Mouse (Mus musculus): Measurements from ENCODE around the gene Taar3. TPM values are rescaled to one million over a fixed set of nuclear protein-coding genes. Genes with fewer than 3 reads are reported as not detected.

The Taar3 gene
- polyA plus RNA-seq, 1 experiment = not detected

DNA sequence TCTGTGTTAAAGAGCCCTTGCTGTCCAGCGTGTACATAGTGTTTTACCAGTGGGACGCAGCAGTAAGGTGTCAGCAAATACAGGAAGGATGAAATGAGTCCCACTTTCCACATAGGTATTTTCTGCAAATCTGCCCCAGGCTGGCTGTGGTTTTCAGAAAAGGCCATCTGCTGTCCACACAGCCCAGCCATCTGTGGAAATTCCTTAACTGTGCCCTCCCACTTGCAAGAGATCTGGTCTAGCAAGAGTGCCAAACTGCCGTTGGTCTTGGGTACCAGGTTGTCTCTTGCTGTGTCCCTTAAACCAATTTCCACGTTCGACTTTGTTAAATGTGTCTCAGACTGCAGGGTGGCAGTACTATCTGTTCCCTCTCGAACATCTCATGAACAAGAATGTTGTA lies 2.4 kb downstream of the Taar3 start:
- H3K36me3 ChIP-seq (replicated peaks; ENCODE audit: low read length) = no peaks in the 10 kb centered on the region
- no peak overlapping the region for H3K4me3 ChIP-seq (replicated peaks)
- H3K27me3 ChIP-seq (replicated peaks) = no peaks in the 10 kb centered on the region
- TF ChIP-seq FLI1 (IDR thresholded peaks at IDR 0.05; ENCODE audit: low read length) = no peak
- no peak for TF ChIP-seq GATA1 (IDR thresholded peaks at IDR 0.05; ENCODE audit: borderline replicate concordance, low read length)
- H3K9me3 ChIP-seq = no peaks in the 10 kb centered on the region
- no peaks in the 10 kb centered on the region for H3K4me1 ChIP-seq

DNA sequence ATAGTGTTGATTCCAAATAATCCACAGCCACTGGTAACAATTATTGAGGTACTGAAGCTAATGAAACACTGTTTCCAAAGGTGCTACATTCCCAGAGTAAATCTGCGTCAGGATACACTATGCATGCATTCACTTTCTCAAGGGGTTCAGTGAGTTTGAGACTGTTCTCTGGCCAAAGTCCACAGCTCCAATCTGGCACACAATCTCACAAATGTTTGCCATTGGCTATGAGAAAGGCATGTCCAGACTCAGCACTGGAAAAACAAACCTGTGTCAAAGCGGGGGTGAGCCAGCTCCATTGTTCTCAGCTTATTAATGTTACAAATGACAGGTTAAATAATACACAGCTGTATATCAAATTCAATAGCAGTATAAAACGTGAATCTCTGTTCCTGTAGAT lies 9.7 kb downstream of the Taar3 start:
- peaks cover 5% of the 10 kb centered on the region; the same call in 1 of the 2 replicates for H3K4me1 ChIP-seq
- no peaks in the 10 kb centered on the region for H3K27me3 ChIP-seq (replicated peaks)
- H3K4me3 ChIP-seq (replicated peaks) = no peak overlapping the region
- no peak for TF ChIP-seq GATA1 (IDR thresholded peaks at IDR 0.05; ENCODE audit: borderline replicate concordance, low read length)
- TF ChIP-seq FLI1 (IDR thresholded peaks at IDR 0.05; ENCODE audit: low read length) = no peak
- peaks cover 5% of the 10 kb centered on the region; the same call in 1 of the 2 replicates for H3K9me3 ChIP-seq
- no peaks in the 10 kb centered on the region for H3K36me3 ChIP-seq (replicated peaks; ENCODE audit: low read length)

DNA sequence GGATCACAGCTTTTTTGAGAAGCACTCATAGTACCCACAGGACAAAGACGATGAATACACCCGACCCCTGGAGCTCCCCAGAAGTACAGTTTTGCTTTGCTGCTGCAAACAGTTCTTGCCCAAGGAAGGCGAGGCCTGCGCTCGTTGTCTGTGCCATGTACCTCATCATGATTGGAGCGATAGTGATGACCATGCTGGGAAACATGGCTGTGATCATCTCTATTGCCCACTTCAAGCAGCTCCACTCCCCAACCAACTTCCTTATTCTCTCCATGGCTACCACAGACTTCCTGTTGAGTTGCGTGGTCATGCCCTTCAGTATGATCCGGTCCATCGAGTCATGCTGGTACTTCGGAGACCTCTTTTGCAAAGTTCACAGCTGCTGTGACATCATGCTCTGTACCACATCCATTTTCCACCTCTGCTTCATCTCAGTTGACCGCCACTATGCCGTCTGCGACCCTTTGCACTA lies 11.1 kb downstream of the Taar3 start, which contains the start of gene Taar4:
Gene Taar4 (plus strand): TSS at position 51 of the 472 bp plus-strand sequence.
- TF ChIP-seq FLI1 (IDR thresholded peaks at IDR 0.05; ENCODE audit: low read length) (no peak), GATA1 (IDR thresholded peaks at IDR 0.05; ENCODE audit: borderline replicate concordance, low read length) (no peak)
- Histone ChIP-seq H3K9me3 (peaks cover 5% of the 10 kb centered on the region; the same call in 1 of the 2 replicates), H3K36me3 (replicated peaks; ENCODE audit: low read length) (no peaks in the 10 kb centered on the region), H3K4me3 (replicated peaks) (peak within 1 kb of the TSS; percentile 48), H3K27me3 (replicated peaks) (no peaks in the 10 kb centered on the region), H3K4me1 (peaks cover 9% of the 10 kb centered on the region)

DNA sequence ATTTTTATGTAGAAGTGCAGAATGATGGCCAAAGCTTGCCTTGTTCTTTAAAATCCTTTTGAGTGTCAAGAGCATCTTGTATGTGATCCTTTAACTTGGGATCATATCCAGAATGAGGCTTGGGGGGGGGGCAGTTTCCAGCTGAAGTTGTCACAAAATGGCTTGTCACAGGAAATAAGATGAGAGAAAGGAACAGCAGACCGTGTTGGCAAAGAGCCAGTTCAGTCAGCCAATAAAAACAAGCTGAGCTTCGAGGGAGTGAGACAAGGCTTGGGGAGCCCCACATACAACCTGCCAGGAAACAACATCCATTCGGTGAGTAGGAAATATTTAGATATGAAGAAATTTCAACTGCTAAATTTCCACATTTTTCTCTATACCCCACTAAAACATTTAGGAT lies 14.1 kb downstream of the Taar3 start:
- TF ChIP-seq FLI1 (IDR thresholded peaks at IDR 0.05; ENCODE audit: low read length) = no peak
- H3K4me3 ChIP-seq (replicated peaks) = no peak overlapping the region
- H3K27me3 ChIP-seq (replicated peaks) = no peaks in the 10 kb centered on the region
- H3K36me3 ChIP-seq (replicated peaks; ENCODE audit: low read length) = no peaks in the 10 kb centered on the region
- peaks cover 9% of the 10 kb centered on the region for H3K4me1 ChIP-seq
- peaks cover 5% of the 10 kb centered on the region; the same call in 1 of the 2 replicates for H3K9me3 ChIP-seq

DNA sequence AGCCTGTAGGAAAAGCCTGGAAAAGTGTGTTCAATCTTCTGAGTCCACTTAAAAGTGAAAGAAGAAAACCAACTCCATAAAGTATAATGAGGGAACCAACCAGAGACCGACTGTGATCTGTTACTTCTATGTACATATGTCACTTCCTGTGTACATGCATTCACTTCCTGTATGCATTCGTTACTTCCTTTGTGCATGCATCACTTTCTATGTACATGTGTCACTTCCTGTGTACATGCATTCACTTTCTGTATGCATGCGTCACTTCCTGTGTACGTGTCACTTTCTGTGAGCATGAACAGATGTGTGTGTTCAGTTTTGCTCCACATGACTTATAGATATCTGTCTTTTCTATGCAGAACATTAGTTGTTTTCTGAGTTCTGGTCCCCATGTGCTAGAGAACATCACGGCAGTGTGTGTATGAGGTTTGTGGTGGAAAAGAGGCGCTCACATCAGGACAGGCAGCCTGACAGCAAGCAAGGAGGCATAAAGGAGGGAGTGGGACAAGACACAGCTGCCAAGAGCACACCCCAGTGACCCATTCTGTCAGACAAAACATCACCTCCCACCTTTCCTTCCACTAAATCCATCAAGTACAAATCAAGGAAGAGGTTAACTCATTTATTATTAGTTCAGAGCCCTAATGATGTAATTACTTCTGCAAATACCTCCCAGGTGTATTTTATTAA lies 15.7 kb downstream of the Taar3 start:
- Histone ChIP-seq H3K27me3 (replicated peaks) (no peaks in the 10 kb centered on the region), H3K9me3 (peaks cover 5% of the 10 kb centered on the region; the same call in 1 of the 2 replicates), H3K4me1 (peaks cover 9% of the 10 kb centered on the region), H3K36me3 (replicated peaks; ENCODE audit: low read length) (no peaks in the 10 kb centered on the region), H3K4me3 (replicated peaks) (peak overlapping the region; percentile 46)
- TF ChIP-seq GATA1 (IDR thresholded peaks at IDR 0.05; ENCODE audit: borderline replicate concordance, low read length) = no peak
- 0 out of 2 replicates have a peak, but pooled peaks have one; percentile 28 for TF ChIP-seq FLI1 (IDR thresholded peaks at IDR 0.05; ENCODE audit: low read length)

DNA sequence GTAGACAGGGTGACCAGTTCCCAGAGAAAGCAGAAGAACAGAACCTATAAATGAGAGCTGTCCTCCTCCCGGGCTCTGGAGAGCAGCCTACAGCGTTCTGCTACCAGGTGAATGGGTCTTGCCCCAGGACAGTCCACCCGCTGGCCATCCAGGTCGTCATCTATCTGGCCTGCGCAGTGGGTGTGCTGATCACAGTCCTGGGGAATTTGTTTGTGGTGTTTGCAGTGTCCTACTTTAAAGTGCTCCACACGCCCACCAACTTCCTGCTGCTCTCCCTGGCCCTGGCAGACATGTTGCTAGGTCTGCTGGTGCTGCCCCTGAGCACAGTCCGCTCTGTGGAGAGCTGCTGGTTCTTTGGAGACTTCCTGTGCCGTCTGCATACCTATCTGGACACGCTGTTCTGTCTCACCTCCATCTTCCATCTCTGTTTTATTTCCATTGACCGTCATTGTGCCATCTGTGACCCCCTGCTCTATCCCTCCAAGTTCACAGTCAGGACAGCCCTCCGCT lies 21.4 kb downstream of the Taar3 start, which contains the start of gene Taar5:
Gene Taar5 (plus strand): TSS at position 51 of the 510 bp plus-strand sequence.
- no peaks in the 10 kb centered on the region for H3K4me1 ChIP-seq
- no peaks in the 10 kb centered on the region for H3K27me3 ChIP-seq (replicated peaks)
- H3K4me3 ChIP-seq (replicated peaks) = peak within 1 kb of the TSS; percentile 5
- no peaks in the 10 kb centered on the region for H3K36me3 ChIP-seq (replicated peaks; ENCODE audit: low read length)
- 0 out of 2 replicates have a peak, but pooled peaks cover 7% of the 10 kb centered on the region for H3K9me3 ChIP-seq
- TF ChIP-seq GATA1 (IDR thresholded peaks at IDR 0.05; ENCODE audit: borderline replicate concordance, low read length) (no peak), FLI1 (IDR thresholded peaks at IDR 0.05; ENCODE audit: low read length) (no peak)

DNA sequence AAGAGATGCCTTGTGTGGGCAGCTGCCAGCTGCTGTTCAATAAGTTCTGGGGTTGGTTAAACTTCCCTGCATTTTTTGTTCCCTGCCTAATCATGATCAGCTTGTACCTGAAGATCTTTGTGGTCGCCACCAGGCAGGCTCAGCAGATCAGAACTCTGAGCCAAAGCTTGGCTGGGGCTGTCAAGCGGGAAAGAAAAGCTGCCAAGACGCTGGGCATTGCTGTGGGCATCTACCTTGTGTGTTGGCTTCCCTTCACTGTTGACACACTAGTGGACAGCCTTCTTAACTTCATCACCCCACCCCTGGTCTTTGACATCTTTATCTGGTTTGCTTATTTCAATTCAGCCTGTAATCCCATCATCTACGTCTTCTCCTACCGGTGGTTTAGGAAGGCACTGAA lies 21.9 kb downstream of the Taar3 start:
- no peak overlapping the region for H3K4me3 ChIP-seq (replicated peaks)
- H3K36me3 ChIP-seq (replicated peaks; ENCODE audit: low read length) = no peaks in the 10 kb centered on the region
- TF ChIP-seq GATA1 (IDR thresholded peaks at IDR 0.05; ENCODE audit: borderline replicate concordance, low read length) (no peak), FLI1 (IDR thresholded peaks at IDR 0.05; ENCODE audit: low read length) (no peak)
- no peaks in the 10 kb centered on the region for H3K4me1 ChIP-seq
- no peaks in the 10 kb centered on the region for H3K27me3 ChIP-seq (replicated peaks)
- H3K9me3 ChIP-seq = 0 out of 2 replicates have a peak, but pooled peaks cover 7% of the 10 kb centered on the region

DNA sequence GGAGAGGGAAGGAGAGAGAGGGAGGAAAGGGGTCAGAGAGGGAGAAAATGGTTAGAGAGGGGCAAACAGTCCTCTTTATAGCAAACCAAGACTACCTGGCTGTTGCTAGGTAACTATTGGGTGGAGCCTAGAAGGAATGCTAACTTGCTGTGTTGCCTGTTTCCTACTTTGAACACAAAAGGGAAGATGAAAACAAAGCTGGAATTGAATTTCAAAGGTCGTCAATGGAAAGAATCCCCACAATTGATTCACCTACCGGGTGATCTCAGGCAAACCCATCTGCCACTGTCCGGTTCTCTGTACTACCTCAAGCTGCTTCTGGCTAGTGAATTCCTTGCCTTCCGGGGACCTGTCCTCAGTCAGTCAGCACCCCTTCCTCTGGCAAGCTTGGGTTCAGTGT lies 28.6 kb downstream of the Taar3 start:
- peaks cover 4% of the 10 kb centered on the region; the same call in 1 of the 2 replicates for H3K4me1 ChIP-seq
- TF ChIP-seq FLI1 (IDR thresholded peaks at IDR 0.05; ENCODE audit: low read length) (no peak), GATA1 (IDR thresholded peaks at IDR 0.05; ENCODE audit: borderline replicate concordance, low read length) (no peak)

DNA sequence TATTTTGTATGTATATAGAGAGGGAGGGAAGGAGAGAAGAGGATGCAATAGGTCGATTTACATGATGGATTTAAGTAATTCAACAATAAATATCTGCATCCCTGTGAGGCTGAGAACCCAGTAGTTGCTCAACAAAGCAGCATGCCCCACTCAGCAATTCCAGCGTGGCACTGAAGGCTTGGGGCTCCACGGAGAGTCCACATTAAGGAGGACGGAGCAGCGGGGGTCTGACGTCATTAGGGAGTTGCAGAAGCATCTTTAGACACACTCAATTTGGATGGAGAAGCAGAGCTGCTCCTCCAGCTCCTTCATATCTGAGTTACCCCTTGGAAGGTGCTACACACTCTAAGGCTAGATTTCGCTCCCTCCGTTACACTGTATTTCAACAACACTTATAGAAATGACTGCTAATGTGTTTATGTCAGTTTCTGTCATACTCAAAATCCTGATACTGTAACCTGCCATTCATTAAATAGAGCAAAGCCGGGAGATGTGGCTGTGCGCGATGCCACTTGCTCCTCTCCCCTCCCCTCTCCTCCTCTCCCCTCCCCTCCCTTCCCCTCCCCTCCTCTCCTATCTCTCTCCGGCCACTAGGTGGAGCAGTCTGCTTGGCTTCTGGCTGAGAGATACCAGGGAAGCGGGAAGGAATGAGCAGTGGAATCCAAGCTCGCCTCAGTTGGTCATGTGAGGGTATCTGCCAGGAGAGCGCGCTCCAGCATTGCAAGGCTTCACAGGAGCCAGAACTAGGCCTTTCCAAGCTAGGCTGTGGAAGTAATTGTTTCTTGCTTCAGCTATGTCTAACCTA lies 29.7 kb downstream of the Taar3 start:
- no peaks in the 10 kb centered on the region for H3K9me3 ChIP-seq
- H3K4me1 ChIP-seq = peaks cover 4% of the 10 kb centered on the region; the same call in 1 of the 2 replicates
- no peak overlapping the region for H3K4me3 ChIP-seq (replicated peaks)
- H3K27me3 ChIP-seq (replicated peaks) = no peaks in the 10 kb centered on the region
- H3K36me3 ChIP-seq (replicated peaks; ENCODE audit: low read length) = no peaks in the 10 kb centered on the region
- TF ChIP-seq FLI1 (IDR thresholded peaks at IDR 0.05; ENCODE audit: low read length) = no peak
- no peak for TF ChIP-seq GATA1 (IDR thresholded peaks at IDR 0.05; ENCODE audit: borderline replicate concordance, low read length)

More for the DNA sequence above, 28.6 kb downstream of the Taar3 start:
- Histone ChIP-seq H3K27me3 (replicated peaks) (no peaks in the 10 kb centered on the region), H3K9me3 (no peaks in the 10 kb centered on the region), H3K4me3 (replicated peaks) (no peak overlapping the region), H3K36me3 (replicated peaks; ENCODE audit: low read length) (no peaks in the 10 kb centered on the region)

Measured in megakaryocyte, embryonic 14.5 days (primary cell).